Mouse (Mus musculus) NIH3T3 (cell line): ENCODE measurements around the gene Arhgef19.
A peak's percentile ranks its signal among the peaks of the same experiment; 100 is the strongest.

Experiments
- DNase-seq: peaks from one replicate; pipeline ENCODE4 v3.0.0-alpha.2; 2012; ENCODE audit warnings: low read depth

The Arhgef19 gene

GRCm38 (mm10) chr4:141285128-141285527 lies 45.8 kb downstream of the Arhgef19 start:
- no peak for DNase-seq

DNA sequence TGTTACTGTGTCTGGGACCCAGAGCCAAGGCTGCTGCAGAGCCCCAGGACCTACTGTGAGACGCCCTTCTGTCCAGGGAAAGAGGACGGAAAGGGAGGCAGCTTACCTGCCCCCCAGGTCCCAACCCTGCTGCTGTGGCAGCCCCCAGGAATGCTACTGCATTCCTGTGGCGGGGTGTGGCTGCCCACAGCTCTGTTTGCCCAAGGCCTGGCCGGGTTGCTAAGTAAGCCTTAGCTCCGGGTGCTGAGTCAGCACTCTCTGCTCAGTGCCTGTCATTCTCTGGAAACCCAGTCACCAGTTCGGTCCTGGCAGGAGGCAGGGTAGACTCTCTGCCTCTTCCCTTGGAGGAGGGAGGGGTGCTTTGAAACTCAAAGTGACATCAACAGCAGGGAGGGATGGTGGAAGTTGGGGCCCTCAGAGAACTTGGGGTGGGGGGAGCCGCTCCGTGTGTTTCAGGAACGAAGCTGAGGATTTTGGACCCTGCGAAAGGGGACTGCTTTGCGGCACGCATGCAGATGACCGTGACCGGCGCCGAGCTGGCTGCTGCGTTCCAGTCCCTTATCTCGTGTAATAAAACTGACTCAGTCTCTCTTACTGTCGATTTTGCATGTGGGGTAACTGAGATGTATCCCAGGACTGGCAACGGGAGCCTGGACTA lies 47.7 kb downstream of the Arhgef19 start:
- DNase-seq: peak; percentile 90

GRCm38 (mm10) chr4:141287518-141288004 lies 48.3 kb downstream of the Arhgef19 start:
- DNase-seq: no peak

DNA sequence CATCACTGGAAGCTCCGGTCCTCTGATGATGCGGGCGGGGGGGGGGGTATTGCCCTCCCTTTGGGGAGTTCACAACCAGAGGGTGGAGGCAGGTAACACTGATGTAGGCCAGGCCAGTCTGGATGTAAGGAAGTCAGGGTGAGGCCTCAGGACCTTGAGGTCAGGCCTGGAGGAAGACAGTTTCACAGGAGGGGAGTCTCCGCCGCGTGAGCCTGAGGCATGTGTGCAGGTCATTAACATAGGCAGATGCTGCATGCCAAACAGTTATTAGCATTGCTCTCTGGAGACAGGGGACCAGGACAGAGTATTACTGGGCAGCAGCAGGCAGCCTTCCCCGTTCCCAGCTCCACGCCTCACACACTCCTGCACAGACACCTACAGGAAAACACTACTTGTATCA lies 48.9 kb downstream of the Arhgef19 start:
- DNase-seq: no peak

DNA sequence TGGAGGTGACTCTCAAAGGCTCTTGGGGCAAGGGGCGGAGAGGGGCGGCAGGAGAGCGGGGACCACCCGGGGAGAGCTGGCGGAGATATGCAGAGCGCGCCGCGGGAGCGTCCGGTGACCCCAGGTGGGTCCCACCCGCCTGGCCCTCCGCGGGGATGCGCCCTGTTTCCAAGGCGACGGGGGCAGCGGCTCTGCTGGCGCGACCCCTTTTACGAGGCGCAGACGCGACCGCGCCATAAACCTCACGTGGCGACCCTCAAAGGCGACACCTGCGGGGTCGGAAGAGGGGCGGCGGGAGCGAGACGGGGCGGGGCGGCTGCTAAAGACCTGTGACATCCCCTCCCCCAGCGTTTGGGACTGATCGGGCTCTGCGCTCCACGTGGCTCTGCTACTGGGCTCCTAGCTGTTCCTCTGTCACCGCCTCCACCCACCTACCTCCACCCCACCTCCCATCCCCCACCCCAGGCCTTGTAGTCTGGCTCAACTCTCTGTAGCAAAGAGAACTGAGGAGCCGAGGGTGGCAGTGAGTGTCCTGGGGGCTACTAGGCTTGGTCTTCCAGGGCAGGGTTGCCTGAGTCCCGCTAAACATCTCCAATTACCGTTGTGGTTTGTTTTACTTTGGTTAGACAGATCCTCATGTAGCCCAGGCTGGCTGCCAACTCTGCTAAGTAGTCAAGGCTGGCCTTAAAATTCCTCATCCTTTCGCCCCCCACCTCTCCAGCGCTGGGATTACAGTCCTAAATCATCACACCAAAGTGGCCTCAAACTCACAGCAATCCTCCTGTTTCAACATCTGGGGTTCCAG lies 52.5 kb downstream of the Arhgef19 start:
- DNase-seq: peak; percentile 51

DNA sequence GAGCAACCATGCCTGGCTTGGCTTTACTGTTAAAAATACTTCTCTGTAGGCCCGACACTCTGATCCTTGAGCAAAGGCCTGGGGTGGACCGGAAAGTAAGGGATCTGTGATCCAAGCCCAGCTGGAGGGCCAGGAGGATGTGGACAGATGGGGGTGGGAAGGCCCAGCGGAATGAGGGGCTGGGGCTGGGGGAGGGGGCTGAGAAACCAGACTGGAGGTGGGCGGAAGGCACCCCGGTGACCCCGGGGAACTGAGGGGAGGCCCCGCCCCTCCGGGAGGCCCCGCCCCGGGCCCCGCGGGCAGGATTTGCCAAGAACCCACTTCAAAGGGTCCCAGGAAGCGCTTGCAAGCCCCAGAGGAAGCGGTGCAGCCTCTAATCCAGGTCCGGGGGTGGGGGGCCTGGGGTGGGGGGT lies 56.5 kb downstream of the Arhgef19 start:
- no peak for DNase-seq

GRCm38 (mm10) chr4:141297934-141298333 lies 58.6 kb downstream of the Arhgef19 start:
- no peak for DNase-seq

DNA sequence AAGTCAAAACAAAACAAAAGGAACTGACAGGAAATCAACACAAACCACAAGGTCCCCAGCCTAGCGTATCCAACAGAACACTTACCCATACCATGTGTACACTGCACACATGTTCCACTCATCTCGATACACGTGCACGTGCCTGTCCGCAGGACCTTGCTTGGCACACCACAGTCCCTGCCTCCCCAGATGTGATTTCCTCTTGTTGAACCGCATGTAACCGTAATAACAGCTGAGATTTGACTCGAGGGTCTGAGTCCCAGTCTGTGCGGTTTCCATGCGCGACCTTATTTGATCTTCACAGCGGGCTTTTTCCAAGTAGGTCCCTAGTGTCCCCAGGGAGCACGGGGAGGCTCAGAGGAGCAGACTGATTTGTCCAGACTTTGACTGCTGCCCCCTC lies 60.1 kb downstream of the Arhgef19 start:
- DNase-seq: no peak

DNA sequence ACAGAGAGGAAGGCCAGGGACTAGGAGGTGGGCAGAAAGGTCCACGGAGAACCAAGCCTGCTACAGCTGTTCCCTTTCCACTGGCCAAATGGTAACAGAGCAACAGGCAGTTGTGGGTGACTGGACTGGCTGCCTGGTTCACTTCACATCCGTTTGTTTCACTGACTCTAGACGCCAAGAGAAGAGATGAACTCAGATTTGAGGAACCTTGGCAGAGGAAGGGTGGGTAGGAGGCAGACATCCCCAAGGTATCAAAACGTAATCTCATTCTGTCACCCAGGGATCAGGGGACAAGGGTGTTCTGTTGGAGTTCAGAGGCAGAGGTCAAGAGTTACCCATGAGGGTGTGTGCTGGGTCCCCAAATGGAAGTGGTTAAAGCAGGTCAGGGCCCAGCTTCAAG lies 60.9 kb downstream of the Arhgef19 start:
- DNase-seq: no peak

DNA sequence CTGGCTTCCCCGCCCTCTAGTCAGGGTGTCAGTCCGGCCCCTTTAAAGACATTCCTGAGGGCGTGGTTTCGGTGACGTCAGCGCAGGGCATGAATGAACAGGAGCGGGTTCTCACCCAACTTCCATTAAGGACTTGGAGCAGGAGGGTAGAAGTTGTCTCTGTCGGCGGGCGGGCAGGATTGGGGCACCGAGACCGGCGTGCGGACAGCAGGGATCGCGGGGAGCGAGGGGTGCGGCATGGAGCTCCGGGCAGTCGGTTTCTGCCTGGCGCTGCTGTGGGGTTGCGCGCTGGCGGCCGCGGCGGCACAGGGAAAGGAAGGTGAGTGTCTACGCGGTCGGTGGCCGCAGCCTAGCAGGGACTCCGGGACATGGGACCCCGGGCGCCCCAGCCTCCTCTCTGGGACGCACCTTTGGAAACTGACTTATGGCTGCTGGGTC lies 61.8 kb downstream of the Arhgef19 start, which contains the start of gene Epha2:
Gene Epha2, plus strand, starts transcription at position 125 of the 438 bp plus-strand sequence.
- DNase-seq: peak; percentile 91

DNA sequence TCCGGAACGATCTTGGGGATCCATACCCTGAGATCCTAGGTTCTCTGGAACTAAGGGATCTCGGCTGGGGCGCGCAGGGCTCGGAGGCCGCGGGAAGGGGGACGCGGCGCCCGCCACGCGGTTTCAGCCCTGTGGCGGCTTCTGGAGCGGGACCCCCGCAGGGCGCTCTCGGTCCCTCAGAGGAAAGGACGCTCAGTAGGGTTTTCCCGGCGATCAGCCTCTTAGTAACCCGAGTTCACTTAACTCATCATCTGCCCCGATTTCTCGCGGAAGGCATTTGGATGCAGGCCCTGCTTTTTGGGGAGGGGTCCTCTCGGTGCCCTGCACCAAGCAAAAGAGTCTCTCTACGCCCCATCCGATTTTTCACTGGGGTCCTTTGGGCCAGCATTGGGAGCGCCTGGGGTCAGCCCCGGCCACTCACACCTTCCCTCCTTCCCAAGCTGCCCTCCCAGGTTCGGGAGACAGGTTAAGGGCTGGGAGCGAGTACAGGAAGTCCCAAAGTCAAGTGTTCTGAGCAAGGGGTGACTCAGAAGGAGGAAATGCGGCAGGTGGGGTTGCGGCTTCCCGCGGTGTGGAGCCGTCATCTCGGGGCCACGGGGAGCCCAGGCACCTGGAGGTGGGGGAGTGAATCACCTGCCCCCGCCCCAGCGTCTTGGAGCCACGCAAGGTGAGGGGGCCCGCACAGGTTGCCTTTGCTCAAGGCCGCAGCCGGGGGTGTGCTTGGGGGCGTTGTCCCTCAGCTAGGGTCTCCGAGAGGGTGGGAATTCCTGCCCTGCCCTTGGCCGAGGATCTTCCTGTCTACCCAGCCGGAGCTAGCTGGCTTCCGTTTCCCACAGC lies 62.5 kb downstream of the Arhgef19 start:
- DNase-seq: no peak

DNA sequence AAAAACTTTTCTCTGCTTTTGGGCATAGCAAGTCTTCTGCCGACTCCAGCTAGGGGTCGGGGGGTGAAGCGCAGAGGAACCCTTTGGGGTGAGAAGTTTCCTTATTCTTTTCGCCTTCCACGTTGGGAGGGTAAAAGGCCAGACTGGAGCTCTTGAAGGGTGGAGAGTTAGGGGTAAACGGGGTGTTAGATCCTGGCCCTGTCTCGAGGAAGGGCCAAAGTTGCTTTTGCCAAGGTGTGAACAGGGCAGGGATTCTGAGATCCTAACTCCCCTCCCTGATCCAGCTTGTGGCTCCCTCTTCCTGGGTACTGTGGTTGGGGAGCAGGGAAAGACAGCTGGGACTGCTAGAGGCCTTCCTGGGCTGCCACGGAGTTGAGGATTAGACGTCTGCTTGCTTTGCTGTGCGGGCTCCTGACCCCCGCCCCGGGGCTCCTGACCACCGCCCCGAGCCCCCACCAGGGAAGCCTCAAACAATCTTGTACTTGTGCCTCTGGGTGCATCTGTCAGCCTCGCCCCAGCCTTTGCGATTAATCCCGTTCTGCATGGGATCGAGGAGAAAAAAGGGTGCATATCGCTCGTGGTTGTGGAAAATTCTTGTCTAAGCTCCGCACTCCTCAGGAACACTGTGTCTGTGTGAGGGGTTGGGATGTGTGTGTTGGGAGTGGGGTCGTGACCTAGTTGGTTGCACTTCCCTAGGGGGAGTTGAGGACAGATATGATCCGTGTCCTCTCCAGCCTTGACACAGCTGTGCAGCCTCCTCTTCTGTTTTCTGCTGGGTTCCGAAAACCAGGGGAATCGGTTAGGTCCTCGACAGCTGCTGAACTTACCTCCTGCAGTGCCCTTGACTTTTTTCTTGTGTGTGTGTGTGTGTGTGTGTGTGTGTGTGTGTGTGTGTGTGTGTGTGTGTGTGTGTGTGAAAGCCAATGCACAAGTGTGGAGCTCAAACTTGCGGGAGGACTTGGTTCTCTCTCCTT lies 63.4 kb downstream of the Arhgef19 start:
- peak; percentile 38 for DNase-seq

DNA sequence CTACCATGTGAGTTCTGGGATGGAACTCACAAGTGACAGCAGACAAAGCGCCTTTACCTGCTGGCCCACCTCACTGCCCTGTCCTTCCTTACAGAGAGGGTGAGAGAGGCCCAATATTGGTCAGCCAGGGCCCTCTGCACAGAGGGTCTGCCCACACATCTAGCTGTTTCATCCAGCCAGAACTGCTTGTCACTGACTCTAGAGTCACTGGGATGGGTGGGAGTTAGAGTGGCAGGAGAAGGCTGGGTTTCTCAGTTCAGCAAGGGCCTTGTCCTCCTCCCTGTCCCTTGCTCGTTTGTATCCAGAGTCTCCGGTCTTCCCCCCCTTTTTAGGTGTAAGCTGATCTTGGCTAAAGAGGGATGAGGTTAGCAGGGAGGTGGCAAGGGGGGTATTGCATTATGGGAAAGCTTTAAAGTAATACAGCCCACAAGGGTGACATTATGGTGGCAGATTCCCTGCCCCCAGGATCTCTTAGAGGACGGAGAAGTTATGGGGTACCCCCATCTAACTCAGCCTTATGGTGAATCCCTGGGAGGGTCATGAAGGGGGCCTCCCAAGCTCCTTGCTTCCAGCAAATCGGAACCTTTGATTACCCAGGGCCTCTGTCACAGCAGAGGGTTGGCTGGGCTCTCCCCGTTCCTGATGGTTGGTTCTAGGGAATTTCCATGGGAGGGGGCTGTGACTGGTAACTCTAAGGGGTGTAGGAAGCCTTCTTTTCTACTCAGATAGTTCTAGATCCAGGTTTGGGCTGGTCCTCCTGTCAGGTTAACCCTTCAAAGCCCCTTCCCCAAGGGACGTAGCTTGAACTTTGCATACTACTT lies 64.3 kb downstream of the Arhgef19 start:
- DNase-seq: no peak

DNA sequence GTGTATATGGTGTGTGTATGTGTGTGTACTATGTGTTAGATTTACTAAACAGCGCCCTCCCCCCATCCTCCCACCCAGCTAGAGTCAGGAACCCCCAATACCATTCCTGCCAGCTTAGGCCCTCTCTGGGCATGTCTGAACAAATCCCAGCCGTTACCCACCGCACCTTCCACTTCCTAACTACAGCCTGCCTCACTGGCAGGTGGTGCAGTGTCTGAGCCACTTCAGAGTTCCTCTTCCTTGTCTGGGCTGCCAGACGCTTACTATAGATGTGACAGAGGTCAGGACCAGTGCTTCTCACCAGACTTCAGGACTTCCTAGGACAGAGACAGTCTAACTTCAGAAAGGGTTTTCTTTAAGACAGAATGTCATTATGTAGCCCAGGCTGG lies 64.9 kb downstream of the Arhgef19 start:
- DNase-seq: no peak

- no peak for DNase-seq
Observed at GRCm38 (mm10) chr4:141306057-141306456, 66.8 kb downstream of the Arhgef19 start.
